Mouse (Mus musculus) liver, embryonic 15.5 days (tissue): ENCODE measurements at regions not wholly inside any gene's neighbourhood (a gene's known extent, or its start where the extent isn't known, plus 50 kb on each side); places are given as distances from the start of the nearest gene placed in this dataset.

Experiments
- ATAC-seq: fragments of 200-750 bp; cut with Nextera tagmentation; 2 replicates; pipeline ENCODE4 v1.8.0; 2017; ENCODE audit warnings: moderate number of reproducible peaks, mild to moderate bottlenecking, moderate library complexity; ENCODE audit not compliant: insufficient read depth
- H3K27ac ChIP-seq: fragments of 300-500 bp; sonication (generic); replicated peaks from 2 replicates; pipeline ENCODE4 v1.5.1; 2015; ENCODE audit warnings: mild to moderate bottlenecking, inconsistent platforms
- H3K27me3 ChIP-seq: fragments of 300-500 bp; sonication (generic); 2 replicates; pipeline ENCODE4 v1.6.1; 2015; ENCODE audit warnings: mild to moderate bottlenecking, inconsistent platforms
- H3K36me3 ChIP-seq: fragments of 300-500 bp; sonication (generic); replicated peaks from 2 replicates; pipeline ENCODE4 v1.6.1; 2015; ENCODE audit warnings: moderate library complexity, mild to moderate bottlenecking, inconsistent platforms
- H3K4me1 ChIP-seq: fragments of 300-500 bp; sonication (generic); replicated peaks from 2 replicates; pipeline ENCODE4 v1.6.1; 2015; ENCODE audit warnings: inconsistent platforms
- H3K4me2 ChIP-seq: fragments of 300-500 bp; sonication (generic); 2 replicates; pipeline ENCODE4 v1.6.1; 2015; ENCODE audit warnings: moderate library complexity, mild to moderate bottlenecking, inconsistent platforms
- H3K4me3 ChIP-seq: fragments of 300-500 bp; sonication (generic); replicated peaks from 2 replicates; pipeline ENCODE4 v1.5.1; 2015; ENCODE audit warnings: mild to moderate bottlenecking, inconsistent platforms
- H3K9ac ChIP-seq: fragments of 300-500 bp; sonication (generic); 2 replicates; pipeline ENCODE4 v1.6.1; 2015; ENCODE audit warnings: moderate library complexity, mild to moderate bottlenecking, inconsistent platforms
- H3K9me3 ChIP-seq: fragments of 300-500 bp; sonication (generic); replicated peaks from 2 replicates; pipeline ENCODE4 v1.6.1; 2016; ENCODE audit warnings: inconsistent platforms
- WGBS: fragments of 180-500 bp; shearing (Covaris S2); methylation state at CpG from one replicate; pipeline ENCODE4 v1.1.7; 2015; ENCODE audit warnings: mixed read lengths; ENCODE audit not compliant: insufficient replicate concordance; 5-methylcytosine and 5-hydroxymethylcytosine counted together

DNA sequence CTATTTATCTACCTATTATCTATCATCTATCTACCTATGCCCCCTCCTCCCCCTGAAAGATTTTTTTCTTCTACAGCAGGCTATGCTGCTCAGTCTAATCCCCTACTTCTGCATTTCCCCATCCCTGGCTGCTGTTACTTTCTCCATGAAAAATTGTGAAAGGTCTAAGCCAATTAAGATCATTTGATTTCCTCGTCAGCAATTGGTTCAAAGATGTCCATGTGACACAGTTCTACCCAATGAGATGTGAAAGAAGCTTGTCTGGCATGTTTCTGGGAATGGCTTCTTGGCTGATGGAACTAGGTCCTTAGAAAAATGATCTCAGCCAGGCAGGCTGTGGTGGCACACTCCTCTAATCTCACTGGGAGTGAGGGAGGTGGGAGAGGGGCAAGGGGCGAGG is 103.8 kb downstream of the Phlda1 start:
- Histone ChIP-seq H3K9me3 (no peaks in the 10 kb centered on the region), H3K9ac (no peak overlapping the region), H3K4me2 (no peak overlapping the region; the same call in 1 of the 2 replicates), H3K36me3 (no peaks in the 10 kb centered on the region), H3K27ac (no peak overlapping the region), H3K4me1 (no peaks in the 10 kb centered on the region), H3K4me3 (no peak overlapping the region), H3K27me3 (no peaks in the 10 kb centered on the region)
- WGBS, result 71% methylated on average over 2 of the region's 2 CpGs
- ATAC-seq, result no peak

DNA sequence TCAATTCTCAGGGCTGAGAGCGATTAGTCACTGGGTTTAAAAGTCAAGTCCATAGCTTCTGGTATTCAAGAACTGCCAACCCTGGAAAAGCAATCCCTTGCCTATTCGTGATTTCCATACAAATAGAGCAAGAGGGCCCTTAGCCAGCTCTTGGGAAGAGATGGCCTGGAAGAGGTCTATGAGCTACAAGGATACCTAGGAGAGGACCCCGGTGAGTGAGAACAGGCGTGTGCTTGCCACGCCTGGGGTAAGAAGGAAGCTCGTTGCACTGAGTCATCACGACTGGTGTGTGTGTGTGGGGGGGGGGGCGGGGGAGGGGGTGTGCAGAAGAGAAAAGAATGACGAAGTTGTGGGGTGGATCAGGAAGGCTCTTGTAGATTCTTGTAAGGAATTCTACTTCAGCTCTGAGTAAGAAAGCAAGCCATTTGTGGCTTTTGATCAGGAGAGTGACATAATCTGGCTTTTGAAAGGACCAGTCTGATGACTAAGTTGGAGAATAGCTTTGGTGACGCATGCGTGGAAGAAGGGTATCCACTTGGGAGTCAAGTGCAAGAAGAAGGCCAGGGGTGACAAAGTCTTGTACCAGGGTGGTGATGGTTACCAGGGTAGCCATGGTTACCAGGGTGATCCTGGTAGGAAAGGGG is 113.7 kb downstream of the Phlda1 start:
- 41% methylated on average over 11 of the region's 11 CpGs for WGBS
- Histone ChIP-seq H3K27me3 (no peaks in the 10 kb centered on the region), H3K36me3 (no peaks in the 10 kb centered on the region), H3K27ac (no peak overlapping the region), H3K4me3 (no peak overlapping the region), H3K9ac (no peak overlapping the region), H3K9me3 (no peaks in the 10 kb centered on the region), H3K4me2 (no peak overlapping the region), H3K4me1 (no peaks in the 10 kb centered on the region)
- ATAC-seq, result no peak

- ATAC-seq, result no peak
Observed at GRCm38 (mm10) chr10:111620927-111621676, 115.0 kb downstream of the Phlda1 start.

DNA sequence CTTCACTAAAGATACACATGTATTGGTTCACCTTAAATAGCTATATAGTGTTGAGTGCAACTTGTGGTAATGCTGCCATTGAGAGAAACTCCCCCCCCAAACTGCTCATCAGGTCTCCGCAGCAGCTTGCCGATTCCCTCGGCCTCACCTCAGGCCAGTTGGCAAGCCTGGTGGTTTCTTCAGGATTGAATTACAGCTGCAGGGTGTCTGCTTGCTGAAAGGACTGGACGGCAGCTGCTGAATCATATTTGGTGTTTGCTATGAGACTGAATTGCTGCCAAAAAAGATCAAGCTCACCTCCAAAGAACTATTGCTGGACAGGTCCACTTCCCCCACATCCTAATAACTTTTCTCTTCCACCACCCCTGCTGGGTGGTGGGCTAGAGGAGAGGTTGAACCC is 116.7 kb downstream of the Phlda1 start:
- Histone ChIP-seq H3K27me3 (no peaks in the 10 kb centered on the region), H3K9me3 (no peaks in the 10 kb centered on the region), H3K27ac (no peak overlapping the region), H3K4me1 (no peaks in the 10 kb centered on the region), H3K36me3 (no peaks in the 10 kb centered on the region), H3K4me2 (no peak overlapping the region), H3K4me3 (no peak overlapping the region), H3K9ac (no peak overlapping the region)
- no peak for ATAC-seq
- WGBS, result 71% methylated on average over 4 of the region's 4 CpGs

More at GRCm38 (mm10) chr10:111620927-111621676, 115.0 kb downstream of the Phlda1 start:
- Histone ChIP-seq H3K27me3 (no peaks in the 10 kb centered on the region), H3K4me2 (no peak overlapping the region), H3K9me3 (no peaks in the 10 kb centered on the region), H3K36me3 (no peaks in the 10 kb centered on the region), H3K4me1 (no peaks in the 10 kb centered on the region), H3K4me3 (no peak overlapping the region), H3K9ac (no peak overlapping the region), H3K27ac (no peak overlapping the region)
- 62% methylated on average over 11 of the region's 11 CpGs for WGBS

- Histone ChIP-seq H3K27me3 (no peaks in the 10 kb centered on the region), H3K4me3 (no peak overlapping the region), H3K9ac (no peak overlapping the region), H3K9me3 (no peaks in the 10 kb centered on the region), H3K27ac (no peak overlapping the region), H3K36me3 (no peaks in the 10 kb centered on the region), H3K4me2 (no peak overlapping the region), H3K4me1 (no peaks in the 10 kb centered on the region)
- 58% methylated on average over 2 of the region's 2 CpGs for WGBS
- ATAC-seq, result no peak
Observed at GRCm38 (mm10) chr10:111624021-111624420, 117.9 kb downstream of the Phlda1 start.

- Histone ChIP-seq H3K36me3 (no peaks in the 10 kb centered on the region), H3K4me3 (no peak overlapping the region), H3K4me2 (no peak overlapping the region), H3K9ac (no peak overlapping the region), H3K27me3 (no peaks in the 10 kb centered on the region), H3K27ac (no peak overlapping the region), H3K4me1 (no peaks in the 10 kb centered on the region), H3K9me3 (no peaks in the 10 kb centered on the region)
- whole genome bisulfite sequencing, result 63% methylated on average over 7 of the region's 7 CpGs
- no peak for ATAC-seq
Observed at GRCm38 (mm10) chr10:111624624-111625023, 118.5 kb downstream of the Phlda1 start.

DNA sequence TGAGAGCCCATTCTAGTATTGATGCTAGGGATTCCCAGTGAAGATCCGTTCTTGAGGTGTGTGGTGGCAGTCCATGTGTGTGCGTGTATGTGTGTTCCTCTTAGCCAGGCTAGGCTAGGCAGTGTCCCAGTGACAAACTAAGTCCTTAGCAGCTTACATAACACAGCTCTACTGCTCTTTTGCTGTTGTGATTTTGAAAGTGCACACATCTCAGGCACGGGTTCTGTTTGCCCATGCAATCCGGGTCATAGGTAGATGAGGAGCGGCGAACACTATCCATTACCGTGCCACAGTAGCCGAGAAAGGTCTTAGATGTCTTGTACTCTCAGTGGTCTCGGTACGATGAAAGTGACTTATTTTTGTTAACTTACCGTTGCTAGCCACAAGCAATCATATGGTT is 119.5 kb downstream of the Phlda1 start:
- no peaks in the 10 kb centered on the region for H3K36me3 ChIP-seq
- H3K4me1 ChIP-seq, result no peaks in the 10 kb centered on the region
- 78% methylated on average over 11 of the region's 11 CpGs for WGBS
- 0 out of 2 replicates have a peak, but pooled peaks have one; percentile 18 for ATAC-seq
- no peak overlapping the region for H3K27ac ChIP-seq
- no peak overlapping the region for H3K9ac ChIP-seq
- H3K4me3 ChIP-seq, result no peak overlapping the region
- no peak overlapping the region for H3K4me2 ChIP-seq
- no peaks in the 10 kb centered on the region for H3K9me3 ChIP-seq
- H3K27me3 ChIP-seq, result no peaks in the 10 kb centered on the region

- peak; percentile 51; the same call in 1 of the 2 replicates for ATAC-seq
- no peaks in the 10 kb centered on the region for H3K9me3 ChIP-seq
- WGBS, result 69% methylated on average over 6 of the region's 6 CpGs
- H3K4me2 ChIP-seq, result no peak overlapping the region
- no peaks in the 10 kb centered on the region for H3K36me3 ChIP-seq
- no peak overlapping the region for H3K9ac ChIP-seq
- no peak overlapping the region for H3K27ac ChIP-seq
- no peak overlapping the region for H3K4me3 ChIP-seq
- H3K4me1 ChIP-seq, result no peaks in the 10 kb centered on the region
- no peaks in the 10 kb centered on the region for H3K27me3 ChIP-seq
Observed at GRCm38 (mm10) chr10:111626009-111626408, 119.9 kb downstream of the Phlda1 start.

GRCm38 (mm10) chr10:111636283-111636682 is 130.2 kb downstream of the Phlda1 start:
- Histone ChIP-seq H3K27ac (no peak overlapping the region), H3K4me2 (no peak overlapping the region), H3K27me3 (no peaks in the 10 kb centered on the region), H3K4me3 (no peak overlapping the region), H3K4me1 (no peaks in the 10 kb centered on the region), H3K9me3 (no peaks in the 10 kb centered on the region), H3K36me3 (no peaks in the 10 kb centered on the region), H3K9ac (no peak overlapping the region)
- 47% methylated on average over 14 of the region's 14 CpGs for WGBS
- no peak for ATAC-seq

GRCm38 (mm10) chr10:111637084-111637735 is 131.1 kb downstream of the Phlda1 start:
- H3K9ac ChIP-seq, result no peak overlapping the region
- no peak overlapping the region for H3K4me2 ChIP-seq
- H3K27ac ChIP-seq, result no peak overlapping the region
- no peaks in the 10 kb centered on the region for H3K36me3 ChIP-seq
- H3K4me3 ChIP-seq, result no peak overlapping the region
- H3K27me3 ChIP-seq, result no peaks in the 10 kb centered on the region
- peak; percentile 34; the same call in 1 of the 2 replicates for ATAC-seq
- no peaks in the 10 kb centered on the region for H3K9me3 ChIP-seq
- H3K4me1 ChIP-seq, result no peaks in the 10 kb centered on the region
- 72% methylated on average over 12 of the region's 12 CpGs for WGBS

GRCm38 (mm10) chr10:111639866-111640265 is 133.8 kb downstream of the Phlda1 start:
- WGBS, result 77% methylated on average over 7 of the region's 7 CpGs

More at GRCm38 (mm10) chr10:111639866-111640265, 133.8 kb downstream of the Phlda1 start:
- Histone ChIP-seq H3K4me3 (no peak overlapping the region), H3K4me1 (no peaks in the 10 kb centered on the region), H3K4me2 (no peak overlapping the region), H3K9ac (no peak overlapping the region), H3K9me3 (no peaks in the 10 kb centered on the region), H3K27me3 (no peaks in the 10 kb centered on the region), H3K27ac (no peak overlapping the region), H3K36me3 (no peaks in the 10 kb centered on the region)
- no peak for ATAC-seq
